Mouse (Mus musculus): Measurements from ENCODE around the gene 1700019N19Rik.

DNA sequence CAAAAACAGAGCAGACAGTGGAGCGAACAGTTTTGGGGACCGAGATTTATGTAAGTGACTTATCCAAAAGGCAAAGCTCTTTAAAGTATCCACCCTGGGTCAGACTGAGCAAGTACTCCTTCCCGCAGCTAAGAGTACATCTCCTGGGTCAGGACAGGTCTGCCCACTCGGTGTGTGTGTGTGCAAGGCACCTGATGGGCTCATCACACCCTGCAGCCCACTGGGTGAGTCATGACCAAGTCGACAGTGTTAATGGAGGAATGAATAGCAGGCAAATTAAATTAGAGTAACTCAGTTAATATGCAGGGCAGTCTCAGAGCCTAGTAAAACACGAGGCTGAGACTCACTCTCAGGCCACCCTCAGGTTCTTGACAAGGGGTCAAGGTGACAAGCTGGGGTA is 14.6 kb upstream of the 1700019N19Rik start:
- TF ChIP-seq ZNF384 (IDR thresholded peaks at IDR 0.05; ENCODE audit: low read depth, low read length) (no peak), MAFK (IDR thresholded peaks at IDR 0.05; ENCODE audit: insufficient read depth, low read depth, low read length) (no peak), CHD2 (IDR thresholded peaks at IDR 0.05; ENCODE audit: low read depth, low read length) (no peak), ZC3H11A (IDR thresholded peaks at IDR 0.05; ENCODE audit: borderline replicate concordance, low read depth, low read length) (no peak)

Measured in ES-E14 (cell line).